Mouse (Mus musculus) heart, adult 18-20 months (tissue): ENCODE data around the gene Rnaseh2a. TPM values are rescaled to one million over a fixed set of nuclear protein-coding genes. Genes with fewer than 3 reads are reported as not detected.

Source experiments
- DNase-seq, 2 experiments: peaks; one replicate each; pipeline ENCODE4 v3.0.0; 2021 to 2022; ENCODE audit warnings: mixed read lengths in 1 of 2
- total RNA-seq, 2 experiments: library from RNA; stranded (reverse); gene quantifications; 2 replicates each; pipeline ENCODE4 v1.2.3; 2021

The Rnaseh2a gene
- total RNA-seq, 2 experiments from 2014 or later, result 45.6 to 48.4 TPM

DNA sequence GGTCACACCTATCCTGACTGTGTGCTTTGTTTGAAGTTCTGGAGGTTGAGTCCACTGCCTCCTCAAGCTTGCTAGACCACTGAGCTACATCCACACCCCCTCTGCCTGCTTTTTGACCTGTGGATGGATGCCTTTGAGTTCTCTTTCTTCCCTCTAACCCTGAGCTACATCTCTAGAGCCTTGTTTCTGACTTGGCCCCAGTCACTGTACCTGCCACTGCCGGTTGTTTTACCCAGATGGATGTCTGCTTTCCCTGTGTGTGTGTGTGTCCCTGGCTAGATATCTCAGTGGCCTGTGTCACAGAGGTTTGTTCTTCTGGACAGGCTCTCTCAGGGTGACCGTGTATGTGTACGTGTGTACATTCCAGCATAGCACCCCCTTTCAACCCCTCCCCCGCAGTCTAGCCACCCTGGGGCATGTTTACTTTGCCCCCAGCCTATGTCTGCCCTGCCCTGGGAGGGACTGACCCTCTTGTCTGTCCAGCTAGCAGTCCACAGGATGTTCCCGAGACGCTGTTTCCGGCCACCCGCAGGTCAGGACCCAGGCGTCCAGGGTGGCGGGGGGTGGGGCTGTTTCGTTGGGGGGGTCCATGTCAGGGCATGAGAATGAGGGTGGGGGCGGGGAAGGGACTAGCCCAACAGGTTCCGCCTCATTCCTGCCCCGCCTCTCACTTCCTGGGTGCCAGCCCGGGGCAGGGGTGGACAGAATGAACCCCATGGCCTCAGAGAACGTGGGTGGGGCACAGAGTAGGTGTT is 14.9 kb upstream of the Rnaseh2a start:
- DNase-seq, result peak in 1 of 2 experiments; percentile 68

DNA sequence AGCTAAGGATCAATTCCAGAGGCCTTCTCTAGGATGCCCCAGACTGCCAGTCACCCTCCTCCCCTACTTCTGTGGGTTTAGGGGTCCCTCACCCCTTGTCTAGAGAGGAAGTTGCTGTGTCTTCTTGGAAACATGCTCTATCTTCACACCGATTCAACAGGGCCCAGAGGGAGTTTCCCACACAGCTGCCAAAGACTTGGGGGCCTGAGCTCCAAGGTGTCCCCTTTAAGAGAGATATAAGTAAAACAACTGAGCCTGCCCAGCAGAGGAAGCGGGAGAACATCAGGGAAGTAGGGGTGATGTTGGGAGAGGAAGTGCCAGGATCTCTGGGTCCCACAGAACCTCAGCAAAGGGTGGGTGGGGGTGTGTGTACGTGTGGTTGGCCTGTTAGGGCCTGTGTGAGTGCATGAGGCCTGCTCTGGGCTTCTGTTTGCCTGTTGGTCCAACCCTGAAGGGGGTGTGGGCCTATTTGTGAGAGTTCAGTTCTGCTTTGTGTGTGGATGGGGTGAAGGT is 13.0 kb upstream of the Rnaseh2a start:
- DNase-seq, result peak in 1 of 2 experiments; percentile 31

- no peak for DNase-seq
Measured at GRCm38 (mm10) chr8:84981644-84982498, 12.3 kb upstream of the Rnaseh2a start.

DNA sequence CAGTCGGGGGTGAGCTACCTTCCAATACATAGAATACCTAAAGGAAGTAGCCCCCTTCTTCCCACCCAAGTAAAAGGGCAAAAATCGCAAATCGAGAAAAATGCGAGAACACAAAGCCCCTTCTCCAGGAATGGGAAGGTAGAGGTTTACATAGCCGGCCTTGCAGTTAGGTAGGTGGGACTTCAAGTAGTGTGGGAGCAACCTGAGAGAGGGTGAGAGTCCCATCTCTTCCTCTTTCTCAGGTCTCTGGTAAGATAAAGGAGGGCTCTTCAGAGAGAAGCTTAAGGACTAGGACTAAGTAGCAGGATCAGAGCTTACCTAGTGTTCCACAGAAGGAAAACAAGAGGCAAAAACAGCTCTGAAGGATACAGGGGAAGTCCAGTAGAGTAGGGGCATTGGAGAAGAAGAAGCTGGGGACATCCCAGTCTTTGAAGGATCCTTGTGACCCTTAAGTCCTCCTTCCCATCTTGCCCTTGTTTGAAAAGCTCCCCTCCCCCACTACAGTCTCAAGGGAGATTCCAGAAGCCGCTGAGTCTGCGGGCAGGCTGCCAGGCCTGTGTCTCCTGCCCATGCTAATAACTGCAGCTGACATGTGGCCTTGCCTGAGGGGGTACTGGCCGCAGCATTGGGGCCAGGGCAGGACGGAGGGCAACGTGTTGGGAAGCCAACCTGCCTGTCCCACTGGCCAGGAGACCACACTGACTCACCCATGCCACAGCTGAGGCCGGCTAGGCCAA is 11.2 kb upstream of the Rnaseh2a start:
- DNase-seq, result peak; percentile 87 to 89

DNA sequence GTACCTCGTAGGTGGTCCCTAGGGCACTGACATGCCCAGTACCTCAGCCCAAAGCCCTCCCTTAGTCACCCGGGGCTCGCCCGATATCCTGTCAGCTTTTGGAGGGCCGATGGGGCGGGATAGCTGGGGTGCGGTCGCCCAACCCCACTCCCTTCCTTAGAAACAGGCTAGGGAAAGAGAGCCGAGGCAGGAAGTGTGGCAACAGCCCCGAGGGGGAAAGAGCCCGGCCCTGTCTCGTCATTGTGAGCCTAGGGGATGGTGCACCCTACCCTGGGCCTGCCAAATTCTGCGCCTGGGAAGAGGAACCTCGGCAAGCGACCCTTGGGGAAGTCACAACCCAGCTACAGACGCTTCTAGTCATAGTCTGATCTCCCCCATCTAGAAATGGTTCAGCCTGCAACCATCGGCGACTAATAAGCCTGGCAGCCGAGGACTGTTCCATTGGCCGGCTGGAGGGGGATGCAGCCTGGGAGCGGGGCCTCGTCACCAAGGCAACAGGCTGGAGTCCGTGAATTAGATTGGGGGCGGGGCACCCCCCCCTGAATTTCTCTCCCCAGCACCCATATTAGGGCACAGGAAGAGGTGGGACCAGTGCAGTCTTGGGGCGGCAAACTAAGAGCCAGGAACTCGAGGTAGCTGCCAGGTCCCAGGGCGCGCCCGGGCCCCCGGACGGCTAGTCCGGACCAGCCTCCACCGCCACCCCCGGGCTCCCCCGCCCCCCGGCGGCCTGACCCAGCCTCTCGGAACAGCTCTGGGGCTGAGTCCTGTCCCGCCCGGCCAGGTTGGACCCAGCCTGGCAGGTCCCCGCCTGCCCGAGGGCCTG is 10.2 kb upstream of the Rnaseh2a start:
- peak; percentile 95 to 97 for DNase-seq

DNA sequence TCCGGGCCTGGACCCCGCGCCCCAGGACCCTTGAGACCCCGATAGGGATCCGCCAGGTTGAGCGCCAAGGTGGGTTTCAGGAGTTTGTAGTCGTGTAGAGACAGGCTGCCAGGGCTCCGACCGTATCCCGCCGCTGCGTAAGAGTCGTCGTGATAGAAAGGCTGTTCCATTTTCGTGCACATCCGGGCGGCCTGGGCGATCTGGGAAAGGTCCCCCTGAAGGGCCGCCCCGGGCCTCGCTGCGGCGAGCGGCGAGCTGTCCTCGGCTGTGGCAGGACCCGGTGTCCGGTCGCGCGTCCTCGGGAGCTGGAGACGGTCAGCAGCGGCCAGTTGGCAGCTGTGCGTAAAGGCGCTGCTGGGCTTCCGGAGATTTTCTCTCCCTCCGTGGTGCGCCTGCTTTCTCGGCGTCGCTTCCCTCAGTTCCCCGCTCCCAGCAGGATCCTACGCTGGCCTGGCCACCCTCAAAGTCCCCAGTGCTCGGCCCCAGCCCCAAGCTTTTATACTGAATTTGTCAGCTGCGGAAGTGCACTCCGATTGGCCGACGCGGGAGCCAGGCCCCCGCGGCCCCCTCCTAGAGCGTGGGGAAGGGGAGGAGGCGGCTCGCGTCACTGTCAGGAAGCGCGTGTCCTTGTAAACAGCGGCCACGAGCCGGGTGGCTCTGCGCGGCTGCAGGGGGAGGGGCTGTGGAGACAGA is 8.8 kb upstream of the Rnaseh2a start, which contains the start of gene Junb:
Junb (minus strand) TSS at position 471 of the 693 bp plus-strand sequence.
- peak; percentile 98 to 99 for DNase-seq

DNA sequence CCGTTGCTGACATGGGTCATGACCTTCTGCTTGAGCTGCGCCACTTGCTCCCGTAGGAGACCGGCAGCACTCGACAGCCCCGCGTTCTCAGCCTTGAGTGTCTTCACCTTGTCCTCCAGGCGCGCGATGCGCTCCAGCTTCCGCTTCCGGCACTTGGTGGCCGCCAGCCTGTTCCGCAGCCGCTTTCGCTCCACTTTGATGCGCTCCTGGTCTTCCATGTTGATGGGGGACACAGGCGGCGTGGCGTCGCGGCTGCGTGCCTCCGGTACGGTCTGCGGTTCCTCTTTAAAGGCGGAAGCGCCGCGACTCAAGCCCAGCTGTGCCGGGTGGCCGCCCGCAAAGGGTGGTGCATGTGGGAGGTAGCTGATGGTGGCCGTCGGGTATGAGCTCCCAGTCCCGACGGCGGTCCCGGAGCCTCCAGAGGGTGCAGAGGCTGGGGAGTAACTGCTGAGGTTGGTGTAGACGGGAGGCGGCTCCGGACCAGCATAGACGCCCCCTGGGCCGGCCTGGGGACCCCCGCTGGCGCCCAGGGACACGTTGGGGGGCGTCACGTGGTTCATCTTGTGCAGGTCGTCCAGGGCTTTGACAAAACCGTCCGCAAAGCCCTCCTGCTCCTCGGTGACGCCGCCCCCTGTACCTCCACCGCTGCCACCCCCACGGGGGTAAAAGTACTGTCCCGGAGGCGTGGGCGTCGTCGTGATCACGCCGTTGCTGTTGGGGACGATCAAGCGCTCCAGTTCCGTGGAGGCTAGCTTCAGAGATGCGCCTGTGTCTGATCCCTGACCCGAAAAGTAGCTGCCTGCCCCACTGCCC is 8.1 kb upstream of the Rnaseh2a start:
- DNase-seq, result peak; percentile 83 to 86

- no peak for DNase-seq
Measured at GRCm38 (mm10) chr8:84976763-84977434, 7.3 kb upstream of the Rnaseh2a start.

- peak; percentile 98 for DNase-seq
Measured at GRCm38 (mm10) chr8:84976031-84976762, 6.6 kb upstream of the Rnaseh2a start.

DNA sequence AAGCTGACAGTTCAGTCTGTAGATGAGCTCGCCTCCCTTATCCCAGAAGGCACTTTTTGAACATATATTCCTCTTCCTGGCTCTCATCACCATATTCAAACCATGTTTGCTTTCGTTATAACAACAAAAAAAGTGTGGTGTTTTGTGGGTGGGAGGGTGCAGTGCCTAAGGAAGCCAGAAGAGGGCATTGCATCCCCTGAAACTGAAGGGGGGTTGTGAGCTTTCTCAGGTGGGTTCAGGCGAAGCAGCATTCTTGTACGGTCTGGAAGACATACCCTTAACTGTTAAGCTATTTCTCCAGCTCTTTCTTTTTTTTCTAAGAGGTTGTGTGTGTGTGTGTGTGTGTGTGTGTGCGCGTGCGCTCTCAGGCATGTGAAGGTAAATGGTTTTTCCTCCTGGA is 5.9 kb upstream of the Rnaseh2a start:
- DNase-seq, result peak; percentile 73 to 82

- DNase-seq, result no peak
Measured at GRCm38 (mm10) chr8:84974543-84975142, 5.1 kb upstream of the Rnaseh2a start.

GRCm38 (mm10) chr8:84973803-84974542 is 4.4 kb upstream of the Rnaseh2a start:
- DNase-seq, result peak; percentile 80 to 83

DNA sequence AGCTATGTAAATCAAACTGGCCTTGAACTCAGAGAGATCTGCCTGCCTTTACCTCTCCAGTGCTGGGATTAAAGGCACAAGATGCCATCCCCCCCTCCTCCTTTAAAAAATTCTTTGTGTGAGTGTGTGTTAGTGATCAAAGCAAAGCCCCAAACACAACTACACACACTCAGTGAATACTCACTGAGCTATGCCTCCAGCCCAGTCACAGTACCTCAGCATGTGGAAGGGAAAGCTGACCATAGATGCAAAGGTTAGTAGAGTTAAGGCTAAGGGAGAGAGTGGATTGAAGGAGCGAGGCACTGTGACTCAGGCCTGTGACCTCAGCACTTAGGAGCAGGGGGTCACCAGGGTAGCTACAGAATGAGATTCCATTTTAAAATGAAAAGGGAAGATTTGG is 3.5 kb upstream of the Rnaseh2a start:
- DNase-seq, result no peak

- no peak for DNase-seq
Measured at GRCm38 (mm10) chr8:84970913-84971312, 1.3 kb upstream of the Rnaseh2a start.

DNA sequence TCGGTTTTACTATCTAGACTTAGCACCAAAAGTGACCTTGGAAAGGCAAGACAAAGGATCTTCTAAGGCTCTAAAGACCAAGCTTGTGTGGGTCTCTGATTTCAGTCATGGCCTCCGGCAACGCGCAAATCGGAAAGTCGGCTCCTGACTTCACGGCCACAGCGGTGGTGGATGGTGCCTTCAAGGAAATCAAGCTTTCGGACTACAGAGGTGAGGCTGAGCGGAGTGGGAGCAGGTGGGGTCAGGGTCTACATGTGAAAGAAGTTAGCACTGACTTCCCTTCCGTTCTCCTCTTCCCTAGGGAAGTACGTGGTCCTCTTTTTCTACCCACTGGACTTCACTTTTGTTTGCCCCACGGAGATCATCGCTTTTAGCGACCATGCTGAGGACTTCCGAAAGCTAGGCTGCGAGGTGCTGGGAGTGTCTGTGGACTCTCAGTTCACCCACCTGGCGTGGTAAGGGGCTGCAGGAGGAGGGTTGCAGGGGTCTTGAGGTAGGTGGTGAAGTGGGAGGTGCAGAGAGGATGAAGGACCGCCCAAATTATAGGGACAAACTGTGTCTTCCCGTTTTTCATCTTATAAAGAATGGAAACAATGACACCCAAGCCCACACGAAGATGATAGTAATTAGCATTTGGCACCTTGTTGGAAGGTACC is 696 bp upstream of the Rnaseh2a start:
- DNase-seq, result no peak

- peak; percentile 23 to 46 for DNase-seq
Measured at GRCm38 (mm10) chr8:84968650-84969049, 917 bp downstream of the Rnaseh2a start.
